Mouse (Mus musculus) small intestine, adult 2 months (tissue): ENCODE measurements around the gene Tnfrsf1b.
"Not testable (repeated sequence)": the region's sequence is repeated elsewhere in the genome, so short reads cannot be mapped to it uniquely, and the experiment has no call there.

Experiments used
- CTCF ChIP-seq: fragments of 200-500 bp; IDR thresholded peaks from 2 replicates; pipeline ENCODE4 v1.5.1; 2012; ENCODE audit warnings: low read depth, mild to moderate bottlenecking, control low read depth, inconsistent platforms, low read length, moderate library complexity, mixed read lengths; ENCODE audit not compliant: insufficient replicate concordance, insufficient read length; ENCODE audit errors: extremely low read depth
- POLR2A ChIP-seq: fragments of 200-500 bp; IDR thresholded peaks from 2 replicates; pipeline ENCODE4 v1.6.1; 2012; ENCODE audit warnings: low read depth, mild to moderate bottlenecking, control low read depth, inconsistent platforms, low read length, moderate library complexity

DNA sequence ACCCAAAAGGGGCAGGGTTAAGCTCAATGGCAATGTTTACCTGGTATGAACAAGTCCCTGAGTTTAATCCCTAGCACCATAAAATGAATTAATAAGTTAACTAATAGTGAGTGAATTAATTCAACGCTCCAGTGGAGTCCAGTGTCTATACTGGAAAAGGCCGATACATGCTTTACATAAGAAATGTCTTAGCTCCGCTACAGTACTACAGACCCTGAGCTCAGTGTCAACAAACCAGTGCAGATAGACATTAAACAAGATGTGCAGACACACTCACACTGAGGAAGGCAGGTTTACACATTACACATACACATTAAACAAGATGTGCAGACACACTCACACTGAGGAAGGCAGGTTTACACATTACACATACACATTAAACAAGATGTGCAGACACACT is 81.1 kb downstream of the Tnfrsf1b start:
- not testable (repeated sequence) for TF ChIP-seq POLR2A, CTCF
